Mouse (Mus musculus) cortical plate, adult 2 months (tissue): ENCODE data around the gene Marf1.

Experiments
- CTCF ChIP-seq: fragments of 200-500 bp; IDR thresholded peaks from 2 replicates; pipeline ENCODE4 v1.5.1; 2011; ENCODE audit warnings: mild to moderate bottlenecking, control low read depth, low read length; ENCODE audit not compliant: insufficient read depth; ENCODE audit errors: extremely low read depth
- POLR2A ChIP-seq: fragments of 200-500 bp; IDR thresholded peaks from 2 replicates; pipeline ENCODE4 v1.6.1; 2011; ENCODE audit warnings: mild to moderate bottlenecking, low read length, control low read depth; ENCODE audit not compliant: insufficient read depth; ENCODE audit errors: extremely low read depth

- TF ChIP-seq CTCF: no peak
- no peak for TF ChIP-seq POLR2A
Observed at GRCm38 (mm10) chr16:14151718-14152117, 11.4 kb downstream of the Marf1 start.
